Mouse (Mus musculus): ENCODE results near the gene Chic2.

Gene Chic2

GRCm38 (mm10) chr5:74975507-74975906 is 69.1 kb downstream of the Chic2 start:
- DNase-seq (ENCODE audit: low read depth, low spot score), result no peak

- DNase-seq (ENCODE audit: low read depth, low spot score), result no peak
Measured at GRCm38 (mm10) chr5:74974726-74975411, 69.7 kb downstream of the Chic2 start.

DNA sequence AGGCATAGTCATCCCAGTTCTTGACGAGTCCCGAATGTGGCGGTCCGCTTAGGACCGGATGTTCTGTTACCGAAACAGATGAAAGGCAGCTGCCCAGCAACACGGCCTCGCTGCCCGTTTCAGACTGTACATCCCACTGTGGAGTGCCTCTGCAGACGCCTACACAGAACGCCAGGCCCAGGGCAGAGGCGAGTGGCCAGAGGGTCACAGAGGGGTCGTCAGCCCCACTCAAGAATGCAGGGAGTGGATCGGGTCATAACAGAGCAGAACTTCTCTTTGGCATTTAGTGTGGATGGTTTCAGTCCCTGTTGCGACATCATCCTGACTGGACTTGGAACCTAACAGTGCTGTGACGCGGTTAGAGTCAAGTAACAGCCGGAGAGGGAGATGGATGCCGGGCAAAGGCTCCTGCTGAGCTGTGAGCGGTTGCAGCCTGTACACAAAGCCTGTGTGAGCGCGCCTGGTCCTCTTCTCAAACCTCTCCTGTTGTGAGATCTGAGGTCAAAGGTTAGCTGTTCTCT is 70.5 kb downstream of the Chic2 start:
- no peak for DNase-seq (ENCODE audit: low read depth, low spot score)

DNA sequence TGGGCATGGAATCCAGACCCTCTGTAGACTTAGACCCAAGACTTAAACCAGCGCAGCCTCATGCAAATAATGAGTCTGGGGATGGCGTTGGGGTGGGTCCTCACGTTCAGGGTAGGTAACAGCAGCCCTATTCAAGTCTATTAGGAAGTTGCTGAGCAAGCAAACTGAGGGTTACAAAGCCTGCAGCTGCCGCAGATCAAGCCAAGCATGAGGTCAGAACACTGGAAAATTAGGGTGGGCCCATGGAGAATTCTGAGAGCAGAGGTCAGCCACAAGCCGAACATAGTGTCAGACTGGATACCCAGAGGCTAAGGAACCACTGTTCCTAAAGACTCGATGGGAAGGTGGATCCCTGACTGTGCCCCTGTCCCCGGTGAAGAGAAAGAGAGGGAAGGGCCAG is 73.2 kb downstream of the Chic2 start:
- no peak for DNase-seq (ENCODE audit: low read depth, low spot score)

DNA sequence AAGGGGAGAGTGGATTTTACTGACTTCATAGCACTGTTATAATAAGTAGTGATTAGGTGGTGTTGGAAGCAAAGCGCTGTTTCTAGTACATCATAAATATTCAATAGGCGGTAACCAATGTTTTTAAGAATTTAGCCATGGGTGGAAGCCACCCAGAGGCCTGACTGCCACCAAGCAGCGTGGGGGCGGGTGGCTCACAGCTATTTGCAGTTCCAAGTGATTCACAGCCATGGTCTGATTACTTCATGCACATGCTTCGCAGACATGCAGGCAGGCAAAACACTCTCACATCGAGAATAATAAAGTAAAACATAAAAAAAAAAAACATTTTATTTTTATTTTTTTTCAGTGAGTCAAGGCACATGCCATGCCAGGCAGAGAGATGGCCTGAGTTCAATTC is 75.2 kb downstream of the Chic2 start:
- DNase-seq (ENCODE audit: low read depth, low spot score), result no peak

- no peak for DNase-seq (ENCODE audit: low read depth, low spot score)
Measured at GRCm38 (mm10) chr5:74967882-74968281, 76.7 kb downstream of the Chic2 start.

DNA sequence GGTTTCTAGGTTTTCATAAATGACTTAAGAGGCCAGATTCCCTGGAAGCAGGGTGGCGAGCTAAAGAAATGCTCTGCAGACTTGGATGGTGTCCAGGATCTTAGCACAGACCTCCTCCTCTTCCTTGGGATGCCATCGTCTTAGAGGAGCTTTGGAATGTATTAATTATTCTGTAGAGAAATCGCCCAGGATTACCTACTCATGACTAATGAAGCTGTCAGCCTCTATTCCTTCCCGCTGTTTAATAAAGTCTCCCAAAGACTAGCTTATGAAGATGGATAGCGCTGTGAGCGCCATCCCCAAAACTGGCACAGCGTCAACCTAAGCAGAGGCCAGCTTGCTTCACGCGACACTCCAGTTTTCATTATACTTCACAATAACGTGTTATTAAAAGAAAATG is 77.7 kb downstream of the Chic2 start:
- DNase-seq (ENCODE audit: low read depth, low spot score), result no peak

DNA sequence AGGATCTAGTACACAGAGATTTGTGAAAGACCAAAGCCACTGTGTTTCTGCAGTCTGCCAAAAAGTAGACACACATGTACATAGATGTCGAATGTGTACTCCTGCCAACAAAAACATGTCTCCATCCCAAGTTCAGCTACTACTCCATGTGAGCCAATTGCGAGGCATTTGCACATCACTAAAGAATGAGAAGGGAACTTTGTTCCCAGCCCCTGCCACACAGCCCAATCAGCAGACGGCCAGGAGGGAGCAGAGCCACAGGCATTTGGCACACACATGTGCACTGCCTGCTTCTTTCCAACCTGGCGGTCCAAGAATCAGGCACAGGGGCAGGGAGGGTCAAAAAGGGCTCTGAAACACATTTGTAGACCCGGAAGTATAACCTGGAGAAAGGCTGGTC is 81.8 kb downstream of the Chic2 start:
- DNase-seq (ENCODE audit: low read depth, low spot score), result no peak

- DNase-seq (ENCODE audit: low read depth, low spot score), result peak; percentile 28
Measured at GRCm38 (mm10) chr5:74960840-74961543, 83.6 kb downstream of the Chic2 start.

DNA sequence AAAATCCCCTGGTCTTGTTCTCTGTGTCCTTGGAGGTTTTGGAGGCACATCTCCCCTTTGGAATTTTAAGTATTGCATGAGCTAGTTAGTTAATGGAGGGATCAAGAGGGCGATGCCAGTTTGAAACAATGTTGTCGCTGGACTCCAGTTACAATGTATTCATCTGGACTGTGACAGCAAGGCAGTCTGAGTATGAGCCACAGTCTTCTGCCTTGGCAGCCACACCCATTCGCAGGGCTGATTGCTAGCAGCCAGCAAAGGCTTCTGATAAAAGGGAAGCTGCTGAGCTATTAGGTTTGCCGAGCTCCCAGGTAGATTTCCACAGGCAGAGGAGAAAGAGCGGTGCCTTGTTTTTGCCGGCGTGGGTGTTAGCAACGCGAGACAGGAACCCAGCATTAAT is 84.3 kb downstream of the Chic2 start:
- DNase-seq (ENCODE audit: low read depth, low spot score), result no peak

- DNase-seq (ENCODE audit: low read depth, low spot score), result no peak
Measured at GRCm38 (mm10) chr5:74957293-74958076, 87.1 kb downstream of the Chic2 start.

GRCm38 (mm10) chr5:74956335-74956734 is 88.2 kb downstream of the Chic2 start:
- no peak for DNase-seq (ENCODE audit: low read depth, low spot score)

DNA sequence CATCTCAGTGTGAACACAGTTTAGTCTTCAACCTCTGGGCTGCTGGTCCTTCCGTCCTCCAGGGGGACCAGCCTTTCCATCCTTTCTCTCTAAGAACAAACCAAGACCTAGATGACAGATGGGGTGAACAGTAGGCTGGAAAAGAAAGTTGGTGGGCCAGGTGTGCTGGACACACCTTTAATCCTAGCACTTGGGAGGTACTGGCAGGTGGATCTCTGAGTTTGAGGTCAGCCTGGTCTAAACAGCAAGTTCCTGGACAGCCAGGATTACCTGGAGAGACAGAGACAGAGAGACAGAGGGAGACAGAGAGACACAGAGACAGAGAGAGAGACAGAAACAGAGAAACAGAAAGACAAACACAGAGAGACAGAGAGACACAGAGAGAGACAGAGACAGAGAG is 89.0 kb downstream of the Chic2 start:
- no peak for DNase-seq (ENCODE audit: low read depth, low spot score)

GRCm38 (mm10) chr5:74952938-74953337 is 91.6 kb downstream of the Chic2 start:
- DNase-seq (ENCODE audit: low read depth, low spot score), result no peak

DNA sequence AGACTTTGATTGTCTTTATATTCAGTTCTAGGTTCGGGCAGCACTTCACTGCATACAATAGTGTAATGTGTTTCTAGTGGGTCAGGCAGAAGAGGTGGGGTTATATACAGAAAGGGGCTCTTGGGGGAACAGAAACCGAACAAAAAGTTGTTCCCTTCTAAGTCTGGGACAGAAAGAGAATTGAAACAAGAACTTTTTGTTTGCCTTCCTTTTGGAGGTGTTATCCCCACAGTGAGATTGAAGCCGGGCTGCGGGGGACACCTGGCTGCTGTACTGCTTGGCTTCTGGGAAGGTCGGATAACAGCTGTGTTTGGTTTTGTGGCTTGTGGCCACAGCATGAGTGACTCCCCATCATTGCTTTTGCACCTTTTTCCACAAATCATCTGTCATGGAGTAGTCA is 93.2 kb downstream of the Chic2 start:
- DNase-seq (ENCODE audit: low read depth, low spot score), result no peak

DNA sequence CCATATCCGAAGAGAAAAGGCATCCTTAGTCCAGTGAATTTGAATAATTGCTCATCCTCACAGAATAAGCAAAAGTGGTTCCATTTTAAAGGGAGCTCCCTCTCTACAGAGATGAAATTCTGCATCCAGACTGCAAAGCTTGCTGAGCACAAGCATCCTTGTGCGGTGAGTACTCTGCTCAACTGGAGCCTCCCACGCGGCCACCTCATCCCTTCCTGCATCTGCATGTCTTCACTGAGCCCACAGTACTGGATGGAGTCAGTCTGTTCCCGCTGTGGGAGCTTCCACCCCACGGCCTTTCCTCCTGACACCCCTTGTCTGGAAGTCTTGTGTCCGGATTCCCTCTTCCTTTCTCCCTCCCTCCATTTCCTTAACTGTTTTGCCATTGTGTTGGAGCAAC is 95.3 kb downstream of the Chic2 start:
- DNase-seq (ENCODE audit: low read depth, low spot score), result no peak

- DNase-seq (ENCODE audit: low read depth, low spot score), result no peak
Measured at GRCm38 (mm10) chr5:74948482-74948881, 96.1 kb downstream of the Chic2 start.

Measured in retina, adult 2 months (tissue).